Mouse (Mus musculus): ENCODE measurements at regions not wholly inside any gene's neighbourhood (a gene's known extent, or its start where the extent isn't known, plus 50 kb on each side); places are given as distances from the start of the nearest gene placed in this dataset.
A peak's percentile ranks its signal among the peaks of the same experiment; 100 is the strongest.

DNA sequence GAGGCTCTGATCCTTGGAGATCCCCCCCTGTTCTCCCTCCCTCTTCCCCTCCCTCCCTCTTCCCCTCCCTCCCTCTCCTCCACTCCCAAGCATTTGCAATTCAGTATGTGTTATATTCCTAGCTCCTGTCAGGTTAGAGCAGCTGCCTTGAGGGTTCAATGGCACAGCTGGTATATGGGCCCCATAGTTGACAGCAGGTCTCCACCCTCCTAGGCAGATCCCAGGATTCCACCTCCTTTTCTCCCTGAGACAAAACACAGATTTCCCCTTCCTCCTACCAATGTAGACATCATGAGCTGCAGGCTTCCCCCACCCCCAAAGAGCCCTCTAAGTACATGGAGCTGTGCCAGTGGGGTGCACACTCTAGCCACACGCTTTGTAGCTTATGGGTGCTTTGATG, 137.8 kb downstream of the Unc5cl start:
- no peak for DNase-seq (ENCODE audit: low spot score in 2 of 2)
- intact Hi-C loops (cut with DNase I), result loop anchor here (5.0 kb wide), 1 partner anchor 45 kb away; no protein-coding TSS in a partner anchor

DNA sequence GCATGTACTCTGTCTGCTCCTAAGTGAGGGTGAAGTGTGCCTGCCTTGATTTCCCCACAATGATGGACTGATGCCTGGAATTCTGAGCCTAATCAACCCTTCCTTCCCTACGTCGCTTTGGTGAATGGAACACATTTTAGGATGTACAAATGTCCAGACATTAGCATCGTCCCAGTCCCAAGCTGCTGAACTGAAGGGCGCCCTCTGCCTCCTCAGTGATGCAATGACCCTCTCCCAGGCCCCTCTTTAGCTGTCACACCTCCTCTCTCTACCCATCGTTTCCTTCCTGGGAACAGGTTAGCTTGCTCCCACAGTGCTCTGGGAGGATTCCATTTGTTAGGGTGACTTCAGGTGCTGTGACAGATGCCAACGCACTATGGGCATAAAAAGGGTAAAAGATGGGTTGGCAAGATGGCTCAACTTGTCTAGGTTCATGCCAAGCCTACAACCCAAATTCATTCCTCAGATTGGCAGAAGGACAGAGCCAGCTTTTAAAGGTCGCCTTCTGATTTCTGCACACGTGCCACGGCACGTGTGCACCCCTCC, 140.8 kb downstream of the Unc5cl start:
- DNase-seq (ENCODE audit: low spot score in 2 of 2), result no peak
- intact Hi-C loops (cut with DNase I), result no loop called here

DNA sequence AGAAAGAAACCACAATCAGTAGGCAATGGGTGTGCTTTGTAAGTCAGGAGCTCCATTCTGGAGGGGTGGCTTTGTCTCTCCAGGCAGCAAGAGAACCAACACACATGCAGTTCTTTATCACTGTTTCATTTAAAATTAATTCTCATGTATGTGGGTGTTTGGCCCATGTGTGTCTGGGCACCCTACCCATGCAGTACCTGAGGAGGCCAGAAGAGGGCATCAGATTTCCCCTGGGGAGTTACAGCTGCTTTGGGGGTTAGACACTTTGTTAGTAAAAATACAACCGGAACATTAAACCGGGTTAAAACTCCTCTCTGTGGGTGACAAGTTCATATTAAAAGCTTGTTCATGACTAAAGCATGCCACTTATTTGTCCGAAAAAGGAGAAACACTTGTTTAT, 141.7 kb downstream of the Unc5cl start:
- intact Hi-C loops (cut with DNase I), result no loop called here
- peak in 1 of 2 experiments; percentile 10 for DNase-seq (ENCODE audit: low spot score in 2 of 2)

DNA sequence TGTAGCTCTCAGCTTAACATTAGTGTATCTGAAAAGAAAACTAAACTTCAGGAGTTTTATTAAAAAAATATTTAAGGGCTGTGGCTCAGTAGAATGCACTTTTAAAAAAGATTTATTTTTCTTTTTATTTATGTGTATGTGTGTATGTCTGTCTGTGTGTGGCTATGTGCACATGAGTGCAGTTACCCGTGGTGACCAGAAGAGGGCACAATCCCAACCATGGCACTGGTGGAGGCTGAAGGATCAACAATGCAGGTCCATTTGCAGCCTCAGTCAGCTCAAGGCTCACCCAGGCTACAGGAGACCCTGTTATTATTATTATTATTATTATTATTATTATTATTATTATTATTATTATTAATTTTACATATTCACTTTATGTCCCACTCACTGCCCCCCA, 142.6 kb downstream of the Unc5cl start:
- intact Hi-C loops (cut with DNase I), result no loop called here
- DNase-seq (ENCODE audit: low spot score in 2 of 2), result no peak

DNA sequence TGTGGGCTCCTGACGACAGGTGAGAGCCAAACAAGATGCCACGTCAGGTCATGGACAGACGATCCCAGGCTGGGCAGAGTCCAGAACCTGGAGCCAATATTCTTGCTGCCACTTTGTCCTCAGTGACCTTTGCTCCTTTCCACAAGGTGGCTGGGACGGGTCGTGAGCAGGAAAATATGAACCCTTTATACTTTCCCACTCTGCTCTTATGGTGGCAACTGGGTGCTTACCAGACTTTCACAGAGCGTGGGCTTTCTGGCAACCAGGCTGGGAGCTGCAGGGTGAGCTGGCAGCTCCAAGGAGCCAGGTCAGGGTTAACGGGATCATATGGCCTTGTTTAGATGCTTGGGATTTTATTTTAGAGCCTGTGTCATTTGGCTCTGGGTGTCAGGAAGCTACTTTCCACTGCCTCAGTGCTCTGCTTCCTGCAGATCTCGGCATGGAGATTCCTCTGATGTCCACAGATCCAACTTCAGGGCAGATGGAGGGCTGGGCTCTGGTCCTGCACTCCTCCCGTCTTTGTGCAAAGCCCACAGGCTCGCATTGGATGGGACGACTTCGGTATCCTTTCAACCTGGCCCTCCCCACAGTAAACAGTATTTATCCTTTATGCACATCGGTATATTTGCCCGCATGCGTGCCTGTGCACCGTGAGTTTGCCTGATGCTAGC, 143.9 kb downstream of the Unc5cl start:
- intact Hi-C loops (cut with DNase I), result no loop called here
- DNase-seq (ENCODE audit: low spot score in 2 of 2), result no peak

DNA sequence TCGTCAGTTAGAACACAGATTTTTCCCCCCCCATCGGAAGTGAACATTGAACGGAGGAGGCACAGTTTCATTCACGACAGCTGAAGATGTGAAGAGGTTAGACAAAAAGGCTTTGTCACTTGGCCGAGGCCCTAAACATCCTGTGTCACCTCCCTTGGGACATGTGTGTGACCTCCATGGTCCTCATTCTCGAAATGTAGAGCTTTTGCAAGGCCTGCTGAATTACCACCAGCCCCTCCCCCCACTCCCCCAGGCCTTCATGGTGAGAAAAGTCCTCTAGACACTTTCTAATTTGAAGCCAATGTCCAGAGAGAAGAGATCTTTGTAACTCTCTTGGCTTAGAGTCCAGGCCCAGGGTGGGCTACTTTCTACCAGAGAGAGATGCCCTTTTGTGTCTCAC, 145.5 kb downstream of the Unc5cl start:
- no peak for DNase-seq (ENCODE audit: low spot score in 2 of 2)
- intact Hi-C loops (cut with DNase I), result loop anchor here (5.0 to 10.0 kb wide), 2 partner anchors 183 to 325 kb away; no protein-coding TSS in a partner anchor

DNA sequence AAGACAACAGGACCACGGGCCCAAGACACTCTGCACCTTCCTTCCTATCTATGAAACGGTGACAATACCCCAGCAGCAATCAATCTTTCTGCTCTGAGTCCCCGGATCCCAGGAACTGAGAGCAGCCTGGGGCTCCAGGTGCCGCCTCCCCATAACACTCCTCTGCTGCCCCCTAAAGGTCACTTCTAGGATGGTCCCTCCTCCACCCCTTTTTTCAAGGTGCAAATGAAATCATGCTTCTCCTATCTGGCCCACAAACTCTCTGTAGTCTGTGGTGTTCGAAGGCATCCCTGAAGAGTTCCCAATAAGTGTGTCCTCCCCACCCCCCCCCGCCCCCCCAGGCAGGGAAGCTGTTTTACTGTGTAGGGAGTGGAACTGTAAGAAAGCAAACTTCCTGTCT, 147.9 kb downstream of the Unc5cl start:
- intact Hi-C loops (cut with DNase I), result loop anchor here (2.0 to 10.0 kb wide), 3 partner anchors 136 to 322 kb away; no protein-coding TSS in a partner anchor
- DNase-seq (ENCODE audit: low spot score in 2 of 2), result peak; percentile 31 to 36

DNA sequence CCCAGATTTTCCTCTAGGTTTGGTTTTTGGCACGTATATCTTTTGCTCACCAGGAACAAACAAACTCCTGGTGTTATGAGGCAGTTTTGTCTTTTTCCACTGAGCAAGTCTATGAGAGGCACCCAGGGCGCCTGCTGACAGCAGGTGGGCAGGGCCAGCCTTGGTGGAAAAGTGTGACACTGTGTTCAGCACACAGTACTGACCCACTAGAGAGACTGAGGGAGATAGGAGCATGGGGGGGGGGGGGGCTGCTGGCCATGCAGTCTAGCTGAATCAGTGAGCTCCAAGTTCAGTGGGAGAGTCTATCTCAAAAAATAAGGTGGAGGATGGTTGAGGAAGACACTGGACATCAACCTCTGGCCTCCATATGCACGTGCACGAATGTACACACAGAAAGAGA, 152.1 kb downstream of the Unc5cl start:
- intact Hi-C loops (cut with DNase I), result loop anchor here (10.0 kb wide), 1 partner anchor 318 kb away; no protein-coding TSS in a partner anchor
- DNase-seq (ENCODE audit: low spot score in 2 of 2), result no peak

DNA sequence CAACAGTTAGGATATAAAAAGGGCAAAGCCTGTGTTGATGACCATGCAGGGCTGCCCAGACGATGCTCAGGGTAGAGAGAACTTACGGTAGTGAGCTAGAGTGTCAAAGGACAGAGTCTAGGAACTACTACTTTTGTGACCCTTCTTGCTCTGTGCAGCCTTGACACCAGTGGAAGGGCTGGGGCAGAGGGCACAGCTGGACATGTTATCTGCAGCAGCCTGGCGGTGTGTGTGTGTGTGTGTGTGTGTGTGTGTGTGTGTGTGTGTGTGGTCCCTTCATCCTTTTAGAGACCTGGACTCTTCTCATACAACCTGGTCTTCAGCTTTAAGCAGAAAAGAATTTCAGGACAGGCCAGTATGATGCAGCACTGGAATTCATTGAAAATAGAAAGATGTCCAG, 153.6 kb downstream of the Unc5cl start:
- intact Hi-C loops (cut with DNase I), result loop anchor here (10.0 kb wide), 1 partner anchor 316 kb away; no protein-coding TSS in a partner anchor
- DNase-seq (ENCODE audit: low spot score in 2 of 2), result no peak

DNA sequence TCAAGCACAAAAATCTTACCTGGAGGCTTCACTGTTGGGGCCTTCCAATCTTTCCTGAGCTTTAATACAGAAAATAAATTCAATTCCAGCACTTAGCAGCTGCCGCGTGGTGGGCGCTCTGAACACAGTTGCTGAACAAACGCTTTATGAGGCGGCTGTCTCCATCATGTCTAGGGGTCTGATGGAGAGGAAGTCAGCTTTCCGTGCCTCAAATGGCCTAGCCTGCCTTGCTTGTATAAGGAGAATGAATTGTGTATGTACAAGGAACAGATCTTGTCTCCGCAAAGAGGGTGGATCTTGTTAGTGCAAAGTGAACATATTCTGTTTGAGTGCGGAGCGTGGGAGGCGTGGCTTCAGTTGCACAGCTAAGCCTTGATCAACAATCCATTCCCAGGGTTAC, 155.4 kb downstream of the Unc5cl start:
- DNase-seq (ENCODE audit: low spot score in 2 of 2), result no peak
- intact Hi-C loops (cut with DNase I), result no loop called here

DNA sequence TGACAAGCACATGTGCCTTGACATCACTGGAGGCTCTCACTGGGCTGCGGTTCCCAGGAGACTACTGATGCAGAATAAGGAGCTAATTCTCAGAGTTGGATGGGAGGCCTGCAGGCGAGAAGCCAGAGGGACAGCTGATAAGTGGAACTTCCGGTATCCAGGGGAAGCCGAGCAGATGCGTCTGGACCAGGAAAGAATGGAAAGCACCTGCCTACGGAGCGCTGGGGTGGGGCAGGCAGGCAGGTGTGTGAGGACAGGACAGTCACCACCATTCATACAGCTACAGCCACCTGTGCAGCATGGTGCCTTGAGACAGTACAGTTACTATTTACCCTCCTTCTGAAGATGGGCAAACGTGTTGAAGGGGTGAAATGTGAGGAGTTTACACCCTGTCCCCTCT, 156.1 kb downstream of the Unc5cl start:
- DNase-seq (ENCODE audit: low spot score in 2 of 2), result no peak
- intact Hi-C loops (cut with DNase I), result no loop called here

DNA sequence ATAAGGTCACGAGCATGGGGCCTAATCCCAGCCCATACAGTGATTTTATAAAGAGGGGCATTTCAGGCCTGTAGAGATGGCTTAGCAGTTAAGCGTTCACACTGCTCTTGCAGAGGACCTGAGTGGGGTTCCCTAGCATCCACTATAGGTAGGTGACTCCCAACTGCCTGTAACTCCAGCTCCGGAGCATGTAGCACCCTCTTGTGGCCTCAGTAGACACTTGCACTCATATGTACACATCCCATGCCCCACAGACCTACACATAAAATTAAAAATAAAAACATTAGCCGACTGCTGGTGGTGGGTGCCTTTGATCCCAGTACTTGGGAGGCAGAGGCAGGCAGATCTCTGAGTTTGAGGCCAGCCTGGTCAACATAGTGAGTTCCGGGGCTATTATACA, 158.8 kb downstream of the Unc5cl start:
- DNase-seq (ENCODE audit: low spot score in 2 of 2), result no peak
- intact Hi-C loops (cut with DNase I), result no loop called here

DNA sequence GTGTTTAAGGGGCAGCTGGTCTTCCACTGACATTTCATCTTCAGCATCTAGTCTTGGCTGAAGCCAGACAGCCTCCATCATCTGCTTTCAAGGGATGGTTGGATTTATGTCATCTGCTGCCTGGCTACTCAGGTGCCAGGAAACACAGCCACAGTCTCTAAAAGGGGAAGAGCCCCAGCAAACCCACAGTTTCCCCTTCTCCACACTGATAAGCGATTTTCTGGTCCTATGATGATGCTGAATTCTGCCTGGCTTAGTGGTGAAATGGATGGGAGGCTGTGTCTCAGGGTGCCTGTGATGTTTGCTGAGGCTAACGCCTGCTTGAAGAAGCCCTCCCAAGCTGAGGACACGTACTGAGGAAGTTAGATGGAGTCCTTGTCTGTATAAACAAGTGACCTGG, 160.5 kb downstream of the Unc5cl start:
- intact Hi-C loops (cut with DNase I), result no loop called here

DNA sequence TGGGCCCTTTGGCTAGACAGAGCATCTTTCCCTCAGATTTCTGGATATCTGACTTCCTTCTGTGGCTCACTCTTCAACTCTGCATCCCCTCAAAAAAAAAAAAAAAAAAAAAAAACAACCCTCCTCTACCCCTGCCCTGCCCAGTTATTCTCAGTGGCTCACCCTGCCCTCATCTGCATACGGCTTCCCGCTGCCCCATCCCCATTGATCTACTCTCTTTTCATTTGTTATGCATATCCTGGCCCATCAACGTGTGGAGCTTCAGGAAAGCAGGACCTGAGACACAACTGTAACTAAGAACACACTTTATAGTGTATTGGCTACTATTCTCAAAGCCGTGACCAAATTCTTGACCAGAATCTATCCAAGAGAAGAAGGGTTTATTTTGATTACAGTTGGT, 161.5 kb downstream of the Unc5cl start:
- intact Hi-C loops (cut with DNase I), result no loop called here
- no peak for DNase-seq (ENCODE audit: low spot score in 2 of 2)

More for the DNA sequence above, 160.5 kb downstream of the Unc5cl start:
- DNase-seq (ENCODE audit: low spot score in 2 of 2), result no peak

DNA sequence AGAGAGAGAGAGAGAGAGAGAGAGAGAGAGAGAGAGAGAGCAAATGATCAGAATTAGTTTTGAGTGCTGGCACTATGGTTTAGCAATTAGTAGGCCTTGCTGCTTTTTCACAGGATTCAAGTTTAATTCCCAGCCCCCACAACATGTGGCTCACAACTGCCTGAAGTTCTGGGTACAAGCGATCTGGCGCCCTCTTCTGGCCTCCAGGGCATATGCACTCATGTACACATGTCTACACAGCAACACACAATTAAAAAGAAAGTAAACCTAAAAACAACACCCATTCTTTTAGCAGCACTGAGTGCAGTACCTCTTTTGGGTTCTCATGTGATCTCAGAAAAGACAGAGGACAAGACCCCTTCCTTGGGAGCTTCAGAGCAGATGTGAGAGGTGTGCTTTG, 166.2 kb downstream of the Unc5cl start:
- intact Hi-C loops (cut with DNase I), result no loop called here
- no peak for DNase-seq (ENCODE audit: low spot score in 2 of 2)

DNA sequence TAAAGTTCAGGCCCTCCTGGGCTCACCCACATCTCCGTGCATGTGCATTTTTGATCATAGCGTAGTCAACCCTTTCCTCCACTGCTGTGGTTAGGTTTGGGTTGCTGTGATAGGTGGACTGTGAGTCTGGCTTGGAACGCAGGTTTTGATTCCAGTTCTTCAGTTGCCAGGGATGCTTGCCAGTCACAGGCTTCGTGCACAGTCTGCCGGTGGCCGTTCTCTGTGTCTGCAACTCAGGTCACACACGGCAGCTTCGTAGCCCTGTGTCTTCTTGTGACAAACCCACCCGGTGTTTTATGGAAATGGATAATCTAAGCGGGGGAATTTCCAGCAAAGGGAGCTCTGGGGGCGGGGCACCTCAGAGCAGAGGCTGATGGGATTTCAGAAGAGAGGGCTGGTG, 167.0 kb downstream of the Unc5cl start:
- intact Hi-C loops (cut with DNase I), result no loop called here

DNA sequence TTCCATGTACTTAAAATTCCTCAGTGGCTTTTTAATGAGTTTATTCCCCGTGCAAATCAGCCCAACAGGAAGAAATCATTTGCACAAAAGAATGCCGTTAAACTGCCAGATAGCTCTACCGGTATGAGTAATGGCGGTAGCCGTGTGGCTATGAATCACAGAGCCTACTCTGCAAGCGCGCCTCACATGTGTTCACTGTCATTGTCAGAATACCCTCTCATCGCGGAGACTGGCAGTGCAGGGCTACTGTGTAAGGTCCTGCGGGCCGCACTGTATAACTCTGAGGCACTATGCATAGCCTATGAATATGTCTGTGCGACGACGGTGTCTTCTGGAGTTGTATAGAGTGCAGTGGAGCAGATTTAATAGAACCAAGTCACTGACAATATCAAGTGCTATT, 170.2 kb downstream of the Unc5cl start:
- intact Hi-C loops (cut with DNase I), result no loop called here
- no peak for DNase-seq (ENCODE audit: low spot score in 2 of 2)

More for the DNA sequence above, 167.0 kb downstream of the Unc5cl start:
- DNase-seq (ENCODE audit: low spot score in 2 of 2), result no peak

DNA sequence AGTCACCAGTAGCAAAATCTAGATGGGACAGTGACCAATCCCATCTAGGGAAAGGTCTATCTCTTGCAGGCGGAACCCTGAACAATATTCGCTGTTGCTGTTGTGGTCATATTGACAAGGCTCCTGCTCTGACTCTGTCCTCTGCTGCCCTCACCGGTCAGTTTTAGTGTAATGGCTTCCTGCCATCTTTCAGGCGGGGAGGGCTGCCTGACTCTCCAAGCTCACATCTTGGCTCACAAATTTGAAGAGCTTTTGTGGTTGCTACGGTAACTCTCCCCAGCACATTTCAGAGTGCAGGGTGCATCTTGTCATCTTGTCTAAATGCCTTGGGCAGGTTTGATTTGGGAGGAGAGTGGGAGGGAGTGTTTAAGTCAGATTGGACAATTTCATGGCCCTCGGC, 171.3 kb downstream of the Unc5cl start:
- DNase-seq (ENCODE audit: low spot score in 2 of 2), result peak; percentile 15
- intact Hi-C loops (cut with DNase I), result no loop called here

DNA sequence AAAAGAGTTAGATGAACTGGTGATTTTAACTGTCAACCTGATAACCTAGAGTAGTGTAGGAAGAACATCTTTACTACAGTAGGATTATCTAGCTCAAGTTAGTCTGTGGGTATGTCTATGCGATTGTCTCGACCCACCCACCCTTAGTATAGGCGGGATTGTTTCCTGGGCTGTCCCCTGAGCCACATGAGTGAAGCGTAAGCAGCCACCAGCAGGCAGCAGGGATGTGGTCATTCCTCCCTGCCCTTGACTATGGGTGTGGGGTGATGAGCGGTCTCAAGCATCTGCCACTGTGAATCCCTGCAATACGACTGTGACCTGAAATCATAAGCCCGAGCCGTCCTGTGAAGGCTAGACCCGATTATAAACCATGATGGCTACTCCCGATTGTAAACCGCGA, 184.9 kb downstream of the Unc5cl start:
- intact Hi-C loops (cut with DNase I), result no loop called here
- no peak for DNase-seq (ENCODE audit: low spot score in 2 of 2)

DNA sequence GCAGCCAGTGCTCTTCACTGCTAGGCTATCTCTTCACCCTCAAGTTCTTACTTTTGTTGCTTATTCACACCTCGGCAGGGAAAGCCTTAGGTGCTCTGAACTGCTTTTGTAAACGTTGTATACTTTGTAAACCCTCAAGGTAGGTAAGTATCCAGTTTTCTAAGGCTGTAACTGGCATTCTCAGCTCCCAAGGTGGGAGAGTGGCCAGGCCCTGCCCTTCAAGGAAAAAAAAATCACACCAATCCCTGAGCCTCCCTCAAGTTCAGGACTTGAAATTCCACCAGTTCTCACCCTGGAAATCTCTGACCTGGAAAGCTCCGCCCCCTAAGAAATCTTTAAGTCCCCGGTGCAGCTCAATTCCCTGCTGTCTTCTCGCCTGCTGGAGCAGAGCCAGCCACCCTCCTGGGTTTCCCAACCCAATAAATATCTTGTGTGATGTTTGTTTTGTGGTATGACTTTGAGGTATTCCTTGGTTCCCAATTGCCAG, 188.9 kb downstream of the Unc5cl start:
- intact Hi-C loops (cut with DNase I), result no loop called here
- DNase-seq (ENCODE audit: low spot score in 2 of 2), result no peak

DNA sequence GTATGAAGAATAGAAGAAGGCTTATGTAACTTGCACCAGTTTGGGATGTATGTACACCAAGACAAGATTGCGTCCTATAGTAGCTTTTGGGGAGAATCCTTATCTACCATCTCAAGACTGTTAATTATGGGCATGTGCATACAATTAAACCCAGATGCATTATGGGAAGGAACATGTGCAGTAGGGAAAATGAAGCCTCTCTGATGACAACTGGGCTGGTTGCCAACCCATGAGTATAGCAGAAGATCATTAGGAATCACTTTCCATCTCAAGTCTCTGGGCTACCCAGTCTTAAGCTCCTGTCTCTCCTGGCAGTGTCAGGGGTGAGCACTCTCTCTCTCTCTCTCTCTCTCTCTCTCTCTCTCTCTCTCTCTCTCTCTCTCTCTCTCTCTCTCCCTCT, 190.4 kb downstream of the Unc5cl start:
- no peak for DNase-seq (ENCODE audit: low spot score in 2 of 2)
- intact Hi-C loops (cut with DNase I), result no loop called here

Data from left cerebral cortex, postnatal 36 days (tissue).